Mouse (Mus musculus) midbrain, postnatal 0 days (tissue): ENCODE data around the gene Tnip3. TPM values are rescaled to one million over a fixed set of nuclear protein-coding genes. Genes with fewer than 3 reads are reported as not detected.

Source experiments
- ATAC-seq: fragments of 200-750 bp; cut with Nextera tagmentation; 2 replicates; pipeline ENCODE4 v1.8.0; 2017; ENCODE audit warnings: moderate number of reproducible peaks, mild to moderate bottlenecking, moderate TSS enrichment, moderate library complexity; ENCODE audit not compliant: low FRiP score
- DNase-seq: peaks from one replicate; pipeline ENCODE4 v3.0.0-alpha.2; 2015; ENCODE audit warnings: low spot score
- H3K27ac ChIP-seq: fragments of 300-500 bp; sonication (generic); 2 replicates; pipeline ENCODE4 v1.5.1; 2014; ENCODE audit warnings: low read depth, mild to moderate bottlenecking, low read length, mixed read lengths
- H3K27me3 ChIP-seq: fragments of 300-500 bp; sonication (generic); 2 replicates; pipeline ENCODE4 v1.6.1; 2014; ENCODE audit warnings: low read length, control low read depth, mixed read lengths; ENCODE audit not compliant: insufficient read depth
- H3K36me3 ChIP-seq: fragments of 300-500 bp; sonication (generic); 2 replicates; pipeline ENCODE4 v1.6.1; 2014; ENCODE audit warnings: low read length, control low read depth, mixed read lengths; ENCODE audit not compliant: insufficient read depth
- H3K4me1 ChIP-seq: fragments of 300-500 bp; sonication (generic); 2 replicates; pipeline ENCODE4 v1.6.1; 2014; ENCODE audit warnings: mild to moderate bottlenecking, control low read depth, antibody characterized with exemption, low read length, mixed read lengths; ENCODE audit not compliant: insufficient read depth
- H3K4me2 ChIP-seq: fragments of 300-500 bp; sonication (generic); 2 replicates; pipeline ENCODE4 v1.6.1; 2014; ENCODE audit warnings: low read depth, mild to moderate bottlenecking, low read length, mixed read lengths; ENCODE audit not compliant: poor library complexity, severe bottlenecking
- H3K4me3 ChIP-seq: fragments of 300-500 bp; sonication (generic); 2 replicates; pipeline ENCODE4 v1.5.1; 2014; ENCODE audit warnings: low read depth, mild to moderate bottlenecking, low read length, moderate library complexity
- H3K9ac ChIP-seq: fragments of 300-500 bp; sonication (generic); replicated peaks from 2 replicates; pipeline ENCODE4 v1.6.1; 2014; ENCODE audit warnings: mild to moderate bottlenecking, low read length, moderate library complexity, mixed read lengths; ENCODE audit not compliant: poor library complexity, severe bottlenecking
- H3K9me3 ChIP-seq: fragments of 300-500 bp; sonication (generic); 2 replicates; pipeline ENCODE4 v1.6.1; 2016; ENCODE audit warnings: low read length, control low read depth
- CTCF ChIP-seq: IDR thresholded peaks from 2 replicates; pipeline ENCODE4 v1.5.1; 2016; ENCODE audit warnings: antibody characterized with exemption, mild to moderate bottlenecking
- WGBS: fragments of 180-500 bp; shearing (Covaris S2); extraction: QIAGEN DNeasy Blood & Tissue Kit; methylation state at CpG from one replicate; pipeline ENCODE4 v1.1.7; 2014; 5-methylcytosine and 5-hydroxymethylcytosine counted together
- polyA plus RNA-seq: library from polyadenylated mRNA; unstranded; fragments of >200 nt; fragmentation: Nextera tagmentation; extraction: Ambion mirVana; gene quantifications from 2 replicates; pipeline ENCODE4 v1.2.1, GENCODE M21; 2015
- total RNA-seq: library from RNA; depleted of rRNA; stranded (reverse); fragments of >200 nt; gene quantifications from 2 replicates; pipeline ENCODE4 v1.2.3, GENCODE M21; 2014

Gene Tnip3
- total and polyA plus RNA-seq, 2 experiments from 2014 or later = not detected

- no peak for ATAC-seq
- Histone ChIP-seq H3K27me3 (no peaks in the 10 kb centered on the region), H3K4me3 (no peak overlapping the region), H3K36me3 (no peaks in the 10 kb centered on the region), H3K4me1 (no peaks in the 10 kb centered on the region), H3K27ac (no peak overlapping the region), H3K4me2 (no peak overlapping the region), H3K9me3 (no peaks in the 10 kb centered on the region), H3K9ac (no peak overlapping the region)
- WGBS = 64% methylated on average over 2 of the region's 2 CpGs
- DNase-seq = no peak
- TF ChIP-seq CTCF = no peak
These were observed 15.0 kb downstream of the Tnip3 start for GRCm38 (mm10) chr6:65540138-65540537.

- Histone ChIP-seq H3K4me2 (no peak overlapping the region), H3K9ac (no peak overlapping the region), H3K4me1 (no peaks in the 10 kb centered on the region), H3K27ac (no peak overlapping the region), H3K4me3 (no peak overlapping the region), H3K9me3 (no peaks in the 10 kb centered on the region), H3K36me3 (no peaks in the 10 kb centered on the region), H3K27me3 (no peaks in the 10 kb centered on the region)
- DNase-seq = no peak
- ATAC-seq = no peak
- TF ChIP-seq CTCF = no peak
- 90% methylated on average over 3 of the region's 3 CpGs for WGBS
These were observed 16.0 kb downstream of the Tnip3 start for GRCm38 (mm10) chr6:65541094-65541493.

GRCm38 (mm10) chr6:65542391-65542790 lies 17.3 kb downstream of the Tnip3 start:
- ATAC-seq = no peak
- WGBS = 53% methylated on average over 3 of the region's 3 CpGs
- no peak for DNase-seq

GRCm38 (mm10) chr6:65542913-65543312 lies 17.8 kb downstream of the Tnip3 start:
- Histone ChIP-seq H3K27ac (no peak overlapping the region), H3K4me3 (no peak overlapping the region)
- WGBS = 41% methylated on average over 1 of the region's 1 CpGs

More at GRCm38 (mm10) chr6:65542391-65542790, 17.3 kb downstream of the Tnip3 start:
- Histone ChIP-seq H3K27me3 (no peaks in the 10 kb centered on the region), H3K4me1 (no peaks in the 10 kb centered on the region), H3K9me3 (no peaks in the 10 kb centered on the region), H3K9ac (no peak overlapping the region), H3K4me3 (no peak overlapping the region), H3K36me3 (no peaks in the 10 kb centered on the region), H3K4me2 (no peak overlapping the region), H3K27ac (no peak overlapping the region)
- TF ChIP-seq CTCF = no peak

GRCm38 (mm10) chr6:65563887-65564656 lies 39.0 kb downstream of the Tnip3 start:
- Histone ChIP-seq H3K9me3 (no peaks in the 10 kb centered on the region), H3K27me3 (no peaks in the 10 kb centered on the region), H3K36me3 (no peaks in the 10 kb centered on the region), H3K27ac (no peak overlapping the region), H3K4me2 (no peak overlapping the region), H3K4me3 (no peak overlapping the region), H3K4me1 (no peaks in the 10 kb centered on the region), H3K9ac (no peak overlapping the region)
- WGBS = 69% methylated on average over 3 of the region's 3 CpGs
- ATAC-seq = no peak
- DNase-seq = no peak
- TF ChIP-seq CTCF = no peak

More at GRCm38 (mm10) chr6:65542913-65543312, 17.8 kb downstream of the Tnip3 start:
- Histone ChIP-seq H3K9me3 (no peaks in the 10 kb centered on the region), H3K4me1 (no peaks in the 10 kb centered on the region), H3K4me2 (no peak overlapping the region), H3K27me3 (no peaks in the 10 kb centered on the region), H3K9ac (no peak overlapping the region), H3K36me3 (no peaks in the 10 kb centered on the region)
- ATAC-seq = no peak
- TF ChIP-seq CTCF = no peak
- no peak for DNase-seq

GRCm38 (mm10) chr6:65564657-65565039 lies 39.5 kb downstream of the Tnip3 start:
- Histone ChIP-seq H3K9me3 (no peaks in the 10 kb centered on the region), H3K4me1 (no peaks in the 10 kb centered on the region), H3K36me3 (no peaks in the 10 kb centered on the region), H3K9ac (no peak overlapping the region), H3K4me2 (no peak overlapping the region), H3K27me3 (no peaks in the 10 kb centered on the region), H3K4me3 (no peak overlapping the region), H3K27ac (no peak overlapping the region)
- DNase-seq (no peak), ATAC-seq (no peak)
- TF ChIP-seq CTCF = no peak
- WGBS = 86% methylated on average over 2 of the region's 2 CpGs
